10 mouse cellular contexts compared by ENCODE assay signal in the genomic region with DNA sequence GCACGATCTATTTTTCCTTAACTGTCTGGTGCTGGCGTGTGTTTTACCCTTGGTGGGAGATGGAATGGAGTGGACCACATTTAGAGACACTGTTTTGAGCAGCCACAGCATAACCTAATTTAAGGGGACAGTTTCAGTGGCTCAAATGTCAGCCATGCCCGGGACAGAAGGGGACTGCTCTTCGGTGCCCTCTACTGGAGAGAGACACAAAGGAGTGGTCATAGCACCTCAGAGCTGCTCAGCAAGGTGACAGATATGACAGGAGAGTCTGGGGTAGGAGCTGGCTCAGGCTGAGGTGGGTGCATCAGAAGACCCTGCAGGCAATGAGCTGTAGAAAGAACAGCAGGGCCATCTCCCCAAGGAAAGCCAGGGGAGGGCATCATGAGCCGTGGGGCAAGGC. TPM values are rescaled to one million over a fixed set of nuclear protein-coding genes. Genes with fewer than 3 reads are reported as not detected.
A peak's percentile ranks its signal among the peaks of the same experiment; 100 is the strongest.
DNase-seq lines count a peak whose midpoint lies in the region; ATAC-seq and TF ChIP-seq lines count a peak whose summit lies in the region.
"Had no signal": no experiment of that assay in that cellular context is flagged by ENCODE, and none has a peak within 500 bp of the region (broad histone marks: within the 10 kb centered on the region; RNA-seq: fewer than 3 reads in every experiment).

No protein-coding gene starts in this region.

- no peaks in the 10 kb centered on the region for H3K27me3 ChIP-seq in hindbrain, postnatal 0 days (ENCODE audit: insufficient read depth, low read length)
- no peaks in the 10 kb centered on the region for H3K27me3 ChIP-seq in hindbrain, embryonic 12.5 days
- no peaks in the 10 kb centered on the region for H3K27me3 ChIP-seq in CH12.LX (replicated peaks)
- no peaks in the 10 kb centered on the region for H3K27me3 ChIP-seq in limb, embryonic 10.5 days (ENCODE audit: low read depth, poor library complexity, severe bottlenecking)
- H3K27me3 ChIP-seq in stomach, postnatal 0 days (ENCODE audit: control insufficient read depth, insufficient read depth, low read length): no peaks in the 10 kb centered on the region
- H3K27me3 ChIP-seq in heart, embryonic 11.5 days (ENCODE audit: control insufficient read depth, insufficient read depth, low read length): no peaks in the 10 kb centered on the region
- H3K27me3 ChIP-seq: embryonic facial prominence, embryonic 13.5 days; limb, embryonic 13.5 days had no signal

- peak; percentile 76 for TF ChIP-seq CTCF in hindbrain, postnatal 0 days (IDR thresholded peaks at IDR 0.05; ENCODE audit: low read depth)
- TF ChIP-seq CTCF in CH12.LX (conservative IDR thresholded peaks at IDR 0.05 in 1 of 2, IDR thresholded peaks at IDR 0.05 in 1 of 2; ENCODE audit: low read depth in 2 of 2, low read length in 2 of 2): peak; percentile 62 to 64
- TF ChIP-seq CTCF in stomach, postnatal 0 days (IDR thresholded peaks at IDR 0.05; ENCODE audit: low read depth): peak; percentile 74

- no peak for TF ChIP-seq POLR2A in CH12.LX (IDR thresholded peaks at IDR 0.05; ENCODE audit: low read depth, low read length)

- no peaks in the 10 kb centered on the region for H3K79me2 ChIP-seq in CH12.LX (replicated peaks; ENCODE audit: control insufficient read depth, extremely low read depth, insufficient read depth, poor library complexity, severe bottlenecking)

- WGBS in hindbrain, postnatal 0 days: 60% methylated on average over 5 of the region's 5 CpGs
- WGBS in hindbrain, embryonic 12.5 days: 63% methylated on average over 5 of the region's 5 CpGs
- WGBS in limb, embryonic 10.5 days: 64% methylated on average over 5 of the region's 5 CpGs
- WGBS in stomach, postnatal 0 days: 64% methylated on average over 5 of the region's 5 CpGs
- 63% methylated on average over 5 of the region's 5 CpGs for WGBS in heart, embryonic 11.5 days (ENCODE audit: insufficient replicate concordance)

- no peak for ATAC-seq in hindbrain, postnatal 0 days
- ATAC-seq in hindbrain, embryonic 12.5 days (ENCODE audit: low FRiP score): no peak
- no peak for ATAC-seq in stomach, postnatal 0 days (ENCODE audit: low FRiP score, low TSS enrichment)
- ATAC-seq in heart, embryonic 11.5 days (replicated peaks; ENCODE audit: insufficient number of reproducible peaks, low FRiP score, low TSS enrichment): no peak

- no peak overlapping the region for H3K9ac ChIP-seq in hindbrain, postnatal 0 days (replicated peaks; ENCODE audit: low read length)
- no peak overlapping the region for H3K9ac ChIP-seq in hindbrain, embryonic 12.5 days
- no peak overlapping the region for H3K9ac ChIP-seq in CH12.LX (ENCODE audit: insufficient read depth, low read depth)
- H3K9ac ChIP-seq in stomach, postnatal 0 days (ENCODE audit: low read length): no peak overlapping the region
- H3K9ac ChIP-seq in heart, embryonic 11.5 days (ENCODE audit: low read depth, low read length): no peak overlapping the region
- H3K9ac ChIP-seq: embryonic facial prominence, embryonic 13.5 days; limb, embryonic 13.5 days had no signal

- TF ChIP-seq EP300 in CH12.LX (IDR thresholded peaks at IDR 0.05; ENCODE audit: low read length): no peak
- TF ChIP-seq EP300 in stomach, postnatal 0 days (optimal IDR thresholded peaks at IDR 0.05): no peak

- no peaks in the 10 kb centered on the region for H3K9me3 ChIP-seq in hindbrain, postnatal 0 days (ENCODE audit: low read length)
- no peaks in the 10 kb centered on the region for H3K9me3 ChIP-seq in hindbrain, embryonic 12.5 days (replicated peaks)
- H3K9me3 ChIP-seq in CH12.LX (replicated peaks; ENCODE audit: low read length): no peaks in the 10 kb centered on the region
- H3K9me3 ChIP-seq in limb, embryonic 10.5 days (replicated peaks): no peaks in the 10 kb centered on the region
- no peaks in the 10 kb centered on the region for H3K9me3 ChIP-seq in stomach, postnatal 0 days (ENCODE audit: control insufficient read depth, low read length)
- H3K9me3 ChIP-seq in heart, embryonic 11.5 days (replicated peaks; ENCODE audit: control insufficient read depth, low read length): no peaks in the 10 kb centered on the region
- H3K9me3 ChIP-seq: embryonic facial prominence, embryonic 13.5 days; limb, embryonic 13.5 days had no signal

- H3K27ac ChIP-seq in hindbrain, postnatal 0 days: no peak overlapping the region
- H3K27ac ChIP-seq in hindbrain, embryonic 12.5 days: no peak overlapping the region
- H3K27ac ChIP-seq in CH12.LX (ENCODE audit: insufficient read depth, low read depth): no peak overlapping the region
- no peak overlapping the region for H3K27ac ChIP-seq in limb, embryonic 10.5 days
- H3K27ac ChIP-seq in stomach, postnatal 0 days (replicated peaks): no peak overlapping the region
- no peak overlapping the region for H3K27ac ChIP-seq in heart, embryonic 11.5 days (ENCODE audit: low read depth, low read length)
- H3K27ac ChIP-seq: embryonic facial prominence, embryonic 13.5 days; limb, embryonic 13.5 days had no signal

- H3K4me1 ChIP-seq in hindbrain, postnatal 0 days (ENCODE audit: insufficient read depth, low read length): no peaks in the 10 kb centered on the region
- H3K4me1 ChIP-seq in hindbrain, embryonic 12.5 days: peaks cover 8% of the 10 kb centered on the region
- peaks cover 0 to 10% of the 10 kb centered on the region in 2 experiments; a peak in 2 of 4 replicates for H3K4me1 ChIP-seq in CH12.LX (ENCODE audit: control insufficient read depth in 1 of 2, insufficient read depth in 2 of 2)
- peaks cover 15% of the 10 kb centered on the region; the same call in 1 of the 2 replicates for H3K4me1 ChIP-seq in limb, embryonic 10.5 days
- no peaks in the 10 kb centered on the region for H3K4me1 ChIP-seq in stomach, postnatal 0 days (replicated peaks; ENCODE audit: control insufficient read depth, insufficient read depth)
- peaks cover 16% of the 10 kb centered on the region for H3K4me1 ChIP-seq in heart, embryonic 11.5 days (ENCODE audit: control insufficient read depth, insufficient read depth, low read length)
- H3K4me1 ChIP-seq: embryonic facial prominence, embryonic 13.5 days; limb, embryonic 13.5 days had no signal

- dilution Hi-C loops in CH12.LX (cut with MboI; ENCODE audit: extremely low pct_ligation_motif_present, extremely low pct_unique_long_range_greater_than_20kb, low sequenced_read_pairs): no loop called here

- peak; percentile 47 for DNase-seq in hindbrain, postnatal 0 days (ENCODE audit: low spot score)
- peak; percentile 62 for DNase-seq in CH12.LX (ENCODE audit: extremely low read depth)
- DNase-seq in adipocyte (ENCODE audit: low spot score): peak; percentile 51
- DNase-seq in limb, embryonic 10.5 days (ENCODE audit: low spot score): peak; percentile 56
- DNase-seq in stomach, postnatal 0 days (ENCODE audit: low spot score): peak; percentile 29
- no peak for DNase-seq in layer of hippocampus, adult 8-10 months (ENCODE audit: low spot score in 2 of 2)

- no peak; the same call in 1 of the 2 replicates for TF ChIP-seq RAD21 in CH12.LX (IDR thresholded peaks at IDR 0.05; ENCODE audit: low read depth, low read length)

- no peak overlapping the region for H3K4me3 ChIP-seq in hindbrain, postnatal 0 days (ENCODE audit: low read length)
- no peak overlapping the region for H3K4me3 ChIP-seq in hindbrain, embryonic 12.5 days
- no peak overlapping the region for H3K4me3 ChIP-seq in CH12.LX (replicated peaks in 1 of 3; ENCODE audit: low read depth in 2 of 3, low read length in 2 of 3, poor library complexity in 1 of 3)
- no peak overlapping the region for H3K4me3 ChIP-seq in limb, embryonic 10.5 days
- H3K4me3 ChIP-seq in stomach, postnatal 0 days (ENCODE audit: low read depth, low read length): no peak overlapping the region
- no peak overlapping the region for H3K4me3 ChIP-seq in heart, embryonic 11.5 days (ENCODE audit: low read depth, low read length)
- H3K4me3 ChIP-seq: embryonic facial prominence, embryonic 13.5 days; limb, embryonic 13.5 days had no signal

- H3K4me2 ChIP-seq in hindbrain, postnatal 0 days (ENCODE audit: low read depth, low read length): no peak overlapping the region
- no peak overlapping the region for H3K4me2 ChIP-seq in hindbrain, embryonic 12.5 days (replicated peaks)
- H3K4me2 ChIP-seq in CH12.LX (ENCODE audit: insufficient read depth, low read depth, poor library complexity, severe bottlenecking): no peak overlapping the region
- H3K4me2 ChIP-seq in stomach, postnatal 0 days (replicated peaks; ENCODE audit: low read depth): no peak overlapping the region
- H3K4me2 ChIP-seq in heart, embryonic 11.5 days: no peak overlapping the region
- H3K4me2 ChIP-seq: embryonic facial prominence, embryonic 13.5 days; limb, embryonic 13.5 days had no signal

- in situ Hi-C loops in CH12.LX (cut with MboI; ENCODE audit: low pct_ligation_motif_present, low pct_unique_long_range_greater_than_20kb, low sequenced_read_pairs): loop anchor here (25.0 kb wide), 1 partner anchor 481 kb away; the partner anchor contains the start of genes Ddx54 and Rita1

- H3K36me3 ChIP-seq in hindbrain, postnatal 0 days (ENCODE audit: insufficient read depth, low read length): peaks cover 28% of the 10 kb centered on the region
- peaks cover 47% of the 10 kb centered on the region for H3K36me3 ChIP-seq in hindbrain, embryonic 12.5 days
- H3K36me3 ChIP-seq in CH12.LX (replicated peaks in 1 of 2; ENCODE audit: control insufficient read depth in 1 of 2, insufficient read depth in 1 of 2, low read length in 1 of 2): peaks cover 91 to 100% of the 10 kb centered on the region in 2 experiments
- H3K36me3 ChIP-seq in limb, embryonic 10.5 days: peaks cover 93% of the 10 kb centered on the region
- peaks cover 8% of the 10 kb centered on the region; the same call in 1 of the 2 replicates for H3K36me3 ChIP-seq in stomach, postnatal 0 days (ENCODE audit: control insufficient read depth, insufficient read depth, low read length)
- peaks cover 31% of the 10 kb centered on the region for H3K36me3 ChIP-seq in heart, embryonic 11.5 days (ENCODE audit: control insufficient read depth, insufficient read depth, low read length)

TF ChIP-seq in CH12.LX, 34 proteins besides CTCF, POLR2A, EP300 and RAD21:
- TF ChIP-seq ZC3H11A (IDR thresholded peaks at IDR 0.05; ENCODE audit: low read depth, low read length): no peak
- no peak for TF ChIP-seq MXI1 (IDR thresholded peaks at IDR 0.05; ENCODE audit: low read depth, low read length)

RNA-seq across cellular contexts. Expression of gene Rbm19, which starts 15.3 kb away (rescaled TPM):
- 33.4 and 33.8 TPM in 2 replicates for total RNA-seq in hindbrain, postnatal 0 days (2014; rRNA removed)
- 15.5 and 17.2 TPM in 2 replicates for polyA plus RNA-seq in hindbrain, postnatal 0 days (2015; fragmentation: Nextera tagmentation; extraction: Ambion mirVana)
- polyA plus RNA-seq in hindbrain, embryonic 12.5 days (2016; fragmentation: Nextera tagmentation; extraction: Ambion mirVana): 26.3 and 28.2 TPM in 2 replicates
- 56.5 and 76.1 TPM in 2 replicates for total RNA-seq in CH12.LX (2012; rRNA removed)
- total RNA-seq in CH12.LX (2014; rRNA removed): 30.6 and 36.2 TPM in 2 replicates
- 81.4 and 94.6 TPM in 2 replicates for polyA plus RNA-seq in CH12.LX (2012; ENCODE audit: insufficient read length, low read depth)
- 37.4 and 45.1 TPM in 2 replicates for polyA plus RNA-seq in limb, embryonic 10.5 days (2016; fragmentation: Nextera tagmentation; extraction: Ambion mirVana)
- 9.4 and 10.8 TPM in 2 replicates for polyA plus RNA-seq in stomach, postnatal 0 days (2015; fragmentation: Nextera tagmentation; extraction: Ambion mirVana)
- total RNA-seq in layer of hippocampus, adult 8-10 months (2022): 10 to 100 TPM; 20.0 to 26.3 (median 21.1) TPM
- 13.5 and 15.8 TPM in 2 replicates for polyA plus RNA-seq in heart, embryonic 11.5 days (2014; fragmentation: Nextera tagmentation; extraction: Ambion mirVana)

Comparison
In these comparisons a context has a peak if more than half of its experiments do, and no peak if none do; other contexts are left out.
1. DNase-seq: peak in hindbrain, postnatal 0 days (single experiment), CH12.LX (single experiment), adipocyte (single experiment), limb, embryonic 10.5 days (single experiment) and stomach, postnatal 0 days (single experiment); none in layer of hippocampus, adult 8-10 months (0 of 2).
2. Peak in every context shown above with its lines, with median percentiles within 50 percentile points of each other: CTCF ChIP-seq.